Mouse (Mus musculus) liver, embryonic 14.5 days (tissue): ENCODE data around the gene Trmt2a.

Experiments used
- CTCF ChIP-seq: IDR thresholded peaks from 2 replicates; pipeline ENCODE4 v1.5.1; 2016; ENCODE audit warnings: antibody characterized with exemption, low read depth, control low read depth
- EP300 ChIP-seq: IDR thresholded peaks from 2 replicates; pipeline ENCODE4 v1.6.1; 2016; ENCODE audit warnings: antibody characterized with exemption, low read depth

DNA sequence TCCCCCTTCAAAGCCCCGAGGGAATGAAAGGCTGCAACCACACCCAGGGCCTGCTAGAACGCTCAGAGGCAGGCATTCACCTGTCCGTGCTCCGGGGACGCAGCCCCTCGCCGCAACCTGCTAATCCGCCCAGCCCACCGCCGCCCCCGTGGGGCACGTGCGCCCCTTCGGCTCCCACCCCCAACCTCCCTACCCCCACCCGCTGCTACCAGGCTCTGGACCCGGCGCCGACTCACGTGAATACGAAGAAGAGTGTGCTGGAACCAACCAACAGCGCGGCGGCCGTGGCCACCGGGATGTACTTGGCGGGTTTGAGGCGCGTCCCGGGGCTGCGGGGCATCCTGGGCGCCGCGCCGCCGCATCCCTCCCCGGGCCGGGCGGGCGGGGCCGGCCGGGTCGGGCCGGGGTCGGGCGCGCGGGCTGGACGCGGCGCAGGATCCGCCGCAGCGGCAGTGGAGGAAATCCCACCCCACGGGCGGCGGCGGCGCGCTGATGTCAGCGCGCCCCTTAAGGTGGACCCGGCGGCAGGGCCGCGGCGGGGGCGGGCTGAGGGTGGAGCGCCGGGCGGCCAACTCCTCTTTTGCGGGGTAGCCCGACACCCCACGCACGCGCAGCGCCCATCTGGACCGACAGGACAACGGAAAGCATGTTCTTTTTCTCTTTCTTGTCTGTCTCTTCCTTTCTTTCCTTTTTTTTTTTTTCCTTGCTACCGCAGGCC lies 13.6 kb upstream of the Trmt2a start, which contains the start of gene Zdhhc8:
- TF ChIP-seq CTCF (no peak), EP300 (no peak)
